Mouse (Mus musculus) lung, postnatal 0 days (tissue): ENCODE data around the gene Grin2b. TPM values are rescaled to one million over a fixed set of nuclear protein-coding genes. Genes with fewer than 3 reads are reported as not detected.
A peak's percentile ranks its signal among the peaks of the same experiment; 100 is the strongest.

Experiments used
- ATAC-seq: fragments of 200-750 bp; cut with Nextera tagmentation; 2 replicates; pipeline ENCODE4 v1.8.0; 2017; ENCODE audit warnings: moderate library complexity
- DNase-seq: peaks from one replicate; pipeline ENCODE4 v3.0.0-alpha.2; 2016; ENCODE audit warnings: low spot score
- H3K27ac ChIP-seq: fragments of 300-500 bp; sonication (generic); 2 replicates; pipeline ENCODE4 v1.5.1; 2014; ENCODE audit warnings: antibody characterized with exemption, mild to moderate bottlenecking, low read length, mixed read lengths
- H3K27me3 ChIP-seq: fragments of 300-500 bp; sonication (generic); replicated peaks from 2 replicates; pipeline ENCODE4 v1.6.1; 2014; ENCODE audit warnings: low read length, mixed read lengths; ENCODE audit not compliant: insufficient read depth
- H3K36me3 ChIP-seq: fragments of 300-500 bp; sonication (generic); 2 replicates; pipeline ENCODE4 v1.6.1; 2014; ENCODE audit warnings: low read length, mixed read lengths; ENCODE audit not compliant: insufficient read depth
- H3K4me1 ChIP-seq: fragments of 300-500 bp; sonication (generic); 2 replicates; pipeline ENCODE4 v1.6.1; 2014; ENCODE audit warnings: antibody characterized with exemption, low read depth, low read length, mixed read lengths; ENCODE audit not compliant: insufficient read depth
- H3K4me2 ChIP-seq: fragments of 300-500 bp; sonication (generic); replicated peaks from 2 replicates; pipeline ENCODE4 v1.6.1; 2014; ENCODE audit warnings: low read depth, mild to moderate bottlenecking, low read length, moderate library complexity, mixed read lengths
- H3K4me3 ChIP-seq: fragments of 300-500 bp; sonication (generic); 2 replicates; pipeline ENCODE4 v1.5.1; 2014; ENCODE audit warnings: low read depth, low read length
- H3K9ac ChIP-seq: fragments of 300-500 bp; sonication (generic); replicated peaks from 2 replicates; pipeline ENCODE4 v1.6.1; 2014; ENCODE audit warnings: low read depth, mild to moderate bottlenecking
- H3K9me3 ChIP-seq: fragments of 300-500 bp; sonication (generic); 2 replicates; pipeline ENCODE4 v1.6.1; 2016; ENCODE audit warnings: low read length, mixed read lengths
- CTCF ChIP-seq: IDR thresholded peaks from 2 replicates; pipeline ENCODE4 v1.5.1; 2016; ENCODE audit warnings: antibody characterized with exemption, mild to moderate bottlenecking
- EP300 ChIP-seq: IDR thresholded peaks from 2 replicates; pipeline ENCODE4 v1.6.1; 2016; ENCODE audit warnings: antibody characterized with exemption, mild to moderate bottlenecking, control low read depth
- WGBS: fragments of 180-500 bp; shearing (Covaris S2); extraction: QIAGEN DNeasy Blood & Tissue Kit; methylation state at CpG from one replicate; pipeline ENCODE4 v1.1.7; 2014; 5-methylcytosine and 5-hydroxymethylcytosine counted together
- polyA plus RNA-seq: library from polyadenylated mRNA; unstranded; fragments of >200 nt; fragmentation: Nextera tagmentation; extraction: Ambion mirVana; gene quantifications from 2 replicates; pipeline ENCODE4 v1.2.1, GENCODE M21; 2015

Gene Grin2b
- polyA plus RNA-seq, 1 experiment from 2014 or later: 0.50 TPM

DNA sequence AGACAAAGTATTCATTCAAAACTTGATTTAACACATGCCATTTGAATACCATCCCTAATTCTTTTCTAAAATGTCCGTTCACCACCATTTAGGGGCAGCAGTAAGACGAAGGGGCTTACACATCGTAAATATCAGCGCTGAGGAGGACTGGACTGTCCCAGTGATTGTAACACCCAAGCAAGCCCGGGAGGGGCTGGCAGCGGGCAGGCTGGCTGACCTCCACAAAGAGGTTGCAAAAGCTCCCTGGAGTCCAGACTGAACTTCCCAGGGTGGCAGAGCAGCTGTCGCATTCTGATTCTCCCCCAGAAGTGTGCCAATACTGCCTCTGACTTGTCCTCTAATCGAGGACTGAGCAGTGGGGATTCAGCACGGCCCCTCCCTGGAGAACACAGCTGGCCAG, 19.9 kb downstream of the Grin2b start:
- Histone ChIP-seq H3K9me3 (no peaks in the 10 kb centered on the region), H3K27me3 (no peaks in the 10 kb centered on the region), H3K9ac (no peak overlapping the region), H3K4me3 (no peak overlapping the region), H3K4me1 (no peaks in the 10 kb centered on the region), H3K27ac (no peak overlapping the region), H3K36me3 (no peaks in the 10 kb centered on the region), H3K4me2 (no peak overlapping the region)
- DNase-seq: no peak
- ATAC-seq: no peak; the same call in 1 of the 2 replicates
- TF ChIP-seq CTCF (no peak), EP300 (no peak)
- 48% methylated on average over 9 of the region's 9 CpGs for WGBS

DNA sequence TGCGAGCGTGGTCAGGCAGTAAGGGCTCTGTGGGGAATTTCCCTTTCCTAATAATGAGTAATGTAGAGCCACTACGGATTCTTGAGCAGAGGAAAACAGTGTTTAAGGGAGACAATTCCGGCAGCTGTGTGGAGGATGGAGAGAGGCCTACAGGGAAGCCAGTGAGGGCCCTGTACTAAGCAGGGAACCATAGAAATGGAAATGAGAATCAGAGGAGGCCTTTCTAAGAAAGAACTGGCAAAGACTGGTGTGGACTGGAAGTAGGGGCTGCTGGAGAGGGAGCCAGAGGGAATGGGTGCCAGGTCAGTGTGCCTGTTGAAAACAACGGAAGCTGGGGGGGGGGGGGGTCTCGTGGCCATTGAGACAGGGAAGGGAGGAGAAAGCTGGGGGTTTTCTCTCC, 23.2 kb downstream of the Grin2b start:
- Histone ChIP-seq H3K36me3 (no peaks in the 10 kb centered on the region), H3K4me1 (no peaks in the 10 kb centered on the region), H3K27me3 (no peaks in the 10 kb centered on the region), H3K4me2 (no peak overlapping the region), H3K27ac (no peak overlapping the region), H3K9me3 (no peaks in the 10 kb centered on the region), H3K4me3 (no peak overlapping the region), H3K9ac (no peak overlapping the region)
- DNase-seq (no peak), ATAC-seq (no peak)
- no peak for TF ChIP-seq EP300
- no peak for TF ChIP-seq CTCF
- 64% methylated on average over 5 of the region's 6 CpGs for WGBS

DNA sequence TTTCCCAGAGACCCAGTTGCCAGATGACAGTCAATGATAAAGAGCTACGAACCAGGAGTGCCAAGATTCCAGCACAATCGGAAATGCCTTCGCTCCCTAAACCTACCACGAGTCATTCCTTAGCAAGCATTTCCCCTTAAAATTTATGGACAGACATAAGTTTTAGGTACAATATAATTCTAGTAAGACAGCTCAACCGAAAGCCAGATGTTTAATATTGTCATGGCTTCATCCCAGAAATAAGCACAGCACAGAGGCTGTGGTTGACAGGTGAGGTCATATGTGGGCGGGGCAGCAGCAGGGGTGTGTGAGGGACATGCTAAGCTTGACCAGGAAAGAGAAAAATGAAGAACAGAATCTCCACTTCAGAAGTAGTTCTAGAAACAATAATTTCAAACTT, 33.3 kb downstream of the Grin2b start:
- Histone ChIP-seq H3K36me3 (no peaks in the 10 kb centered on the region), H3K4me3 (no peak overlapping the region), H3K27me3 (no peaks in the 10 kb centered on the region), H3K4me2 (no peak overlapping the region), H3K9ac (no peak overlapping the region), H3K9me3 (no peaks in the 10 kb centered on the region), H3K4me1 (no peaks in the 10 kb centered on the region), H3K27ac (no peak overlapping the region)
- no peak for ATAC-seq
- no peak for TF ChIP-seq EP300
- TF ChIP-seq CTCF: no peak
- 78% methylated on average over 6 of the region's 6 CpGs for WGBS
- DNase-seq: no peak

DNA sequence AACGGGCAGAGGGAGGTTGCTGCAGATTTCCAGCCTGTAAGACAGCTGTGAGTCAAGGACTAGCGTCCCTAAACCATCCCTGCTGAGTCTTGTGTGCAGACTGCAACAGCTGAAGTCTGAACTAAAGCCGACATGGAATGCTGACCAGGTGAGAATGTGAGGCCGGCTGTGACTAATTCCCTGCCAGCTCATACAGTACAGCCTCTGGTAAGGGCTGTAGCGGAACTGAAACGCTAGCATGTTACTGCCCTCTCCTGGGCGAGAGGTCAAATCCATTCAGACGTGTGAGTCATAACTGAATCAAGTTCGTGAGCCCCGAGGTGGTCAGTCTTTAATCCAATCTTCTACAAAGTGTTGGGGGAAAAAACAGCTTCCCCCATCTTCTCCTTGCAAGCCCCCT, 42.9 kb downstream of the Grin2b start:
- ATAC-seq (peak; percentile 77), DNase-seq (peak; percentile 77)

DNA sequence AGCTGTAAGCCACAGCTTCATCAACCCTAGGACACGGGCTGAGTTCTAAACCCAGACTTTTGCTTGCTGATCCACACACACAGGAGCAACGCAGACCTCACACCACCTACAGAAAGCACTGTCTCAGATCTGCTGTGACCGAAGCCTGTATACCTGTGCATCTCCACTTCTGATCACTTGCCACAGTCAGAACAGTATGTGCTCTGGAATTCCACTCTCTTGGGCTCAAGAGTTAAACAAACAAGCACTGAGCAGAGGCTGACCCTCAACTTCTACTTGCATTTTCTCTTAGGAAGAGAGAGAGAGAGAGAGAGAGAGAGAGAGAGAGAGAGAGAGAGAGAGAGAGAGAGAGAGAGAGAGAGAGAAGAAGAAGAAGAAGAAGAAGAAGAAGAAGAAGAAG, 50.7 kb downstream of the Grin2b start:
- Histone ChIP-seq H3K4me1 (no peaks in the 10 kb centered on the region), H3K4me2 (no peak overlapping the region), H3K4me3 (no peak overlapping the region), H3K27me3 (no peaks in the 10 kb centered on the region), H3K36me3 (no peaks in the 10 kb centered on the region), H3K27ac (no peak overlapping the region), H3K9me3 (no peaks in the 10 kb centered on the region), H3K9ac (no peak overlapping the region)
- WGBS: 58% methylated on average over 3 of the region's 3 CpGs
- TF ChIP-seq CTCF: no peak
- peak; percentile 86 for TF ChIP-seq EP300
- peak; percentile 73 for DNase-seq
- peak; percentile 86 for ATAC-seq

More for the DNA sequence above, 42.9 kb downstream of the Grin2b start:
- Histone ChIP-seq H3K4me1 (no peaks in the 10 kb centered on the region), H3K4me2 (no peak overlapping the region), H3K27me3 (no peaks in the 10 kb centered on the region), H3K4me3 (no peak overlapping the region), H3K36me3 (no peaks in the 10 kb centered on the region), H3K9me3 (no peaks in the 10 kb centered on the region), H3K9ac (no peak overlapping the region), H3K27ac (no peak overlapping the region)
- TF ChIP-seq CTCF (peak; percentile 67), EP300 (no peak)
- WGBS: 18% methylated on average over 10 of the region's 10 CpGs

DNA sequence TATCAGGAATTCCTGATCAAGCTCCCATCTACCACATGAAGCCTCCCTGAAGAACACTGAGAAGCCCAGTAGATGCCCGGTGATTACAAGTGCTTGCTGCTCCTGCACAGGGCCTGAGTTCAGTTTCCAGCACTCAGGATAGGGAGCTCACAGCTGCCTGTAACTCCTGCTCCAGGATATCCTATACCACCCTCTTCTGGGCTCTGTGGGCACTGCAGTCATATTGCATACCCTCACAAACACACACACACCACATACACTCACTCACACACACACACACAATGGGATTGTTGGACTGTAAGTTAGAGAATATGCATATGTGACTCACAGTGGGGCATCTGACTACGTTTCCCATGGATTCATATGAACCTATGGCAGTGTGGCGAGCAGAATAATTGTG, 55.9 kb downstream of the Grin2b start:
- Histone ChIP-seq H3K36me3 (no peaks in the 10 kb centered on the region), H3K9me3 (no peaks in the 10 kb centered on the region), H3K9ac (no peak overlapping the region), H3K27me3 (no peaks in the 10 kb centered on the region), H3K4me2 (no peak overlapping the region), H3K4me3 (no peak overlapping the region), H3K4me1 (no peaks in the 10 kb centered on the region), H3K27ac (no peak overlapping the region)
- DNase-seq: no peak
- no peak for ATAC-seq
- peak; percentile 31; the same call in 1 of the 2 replicates for TF ChIP-seq CTCF
- TF ChIP-seq EP300: no peak
- 87% methylated on average over 3 of the region's 3 CpGs for WGBS
